Mouse (Mus musculus) liver, embryonic 11.5 days (tissue): ENCODE data around the gene Otud3. TPM values are rescaled to one million over a fixed set of nuclear protein-coding genes. Genes with fewer than 3 reads are reported as not detected.

Experiments
- ATAC-seq: fragments of 200-750 bp; cut with Nextera tagmentation; replicated peaks from 2 replicates; pipeline ENCODE4 v1.8.0; 2017; ENCODE audit warnings: moderate number of reproducible peaks, mild to moderate bottlenecking, moderate TSS enrichment, moderate library complexity; ENCODE audit not compliant: low FRiP score
- DNase-seq: peaks from one replicate; pipeline ENCODE4 v3.0.0-alpha.2; 2017; ENCODE audit warnings: low spot score
- H3K27ac ChIP-seq: fragments of 300-500 bp; sonication (generic); 2 replicates; pipeline ENCODE4 v1.5.1; 2014; ENCODE audit warnings: mild to moderate bottlenecking, low read depth, low read length, control low read depth
- H3K27me3 ChIP-seq: fragments of 300-500 bp; sonication (generic); replicated peaks from 2 replicates; pipeline ENCODE4 v1.6.1; 2014; ENCODE audit warnings: low read length, mixed read lengths; ENCODE audit not compliant: control insufficient read depth, insufficient read depth
- H3K36me3 ChIP-seq: fragments of 300-500 bp; sonication (generic); 2 replicates; pipeline ENCODE4 v1.6.1; 2014; ENCODE audit warnings: mild to moderate bottlenecking, low read length, moderate library complexity, mixed read lengths; ENCODE audit not compliant: control insufficient read depth, insufficient read depth
- H3K4me1 ChIP-seq: fragments of 300-500 bp; sonication (generic); replicated peaks from 2 replicates; pipeline ENCODE4 v1.6.1; 2014; ENCODE audit warnings: low read length, mixed read lengths; ENCODE audit not compliant: control insufficient read depth, insufficient read depth
- H3K4me2 ChIP-seq: fragments of 300-500 bp; sonication (generic); 2 replicates; pipeline ENCODE4 v1.6.1; 2014; ENCODE audit warnings: mild to moderate bottlenecking, control low read depth, moderate library complexity
- H3K4me3 ChIP-seq: fragments of 300-500 bp; sonication (generic); 2 replicates; pipeline ENCODE4 v1.5.1; 2014; ENCODE audit warnings: low read depth, low read length, control low read depth
- H3K9ac ChIP-seq: fragments of 300-500 bp; sonication (generic); 2 replicates; pipeline ENCODE4 v1.6.1; 2014; ENCODE audit warnings: low read depth, low read length, control low read depth
- H3K9me3 ChIP-seq: fragments of 300-500 bp; sonication (generic); 2 replicates; pipeline ENCODE4 v1.6.1; 2016; ENCODE audit warnings: low read length, inconsistent platforms, mixed read lengths; ENCODE audit not compliant: control insufficient read depth
- WGBS: fragments of 180-500 bp; shearing (Covaris S2); extraction: QIAGEN DNeasy Blood & Tissue Kit; methylation state at CpG from one replicate; pipeline ENCODE4 v1.1.7; 2014; 5-methylcytosine and 5-hydroxymethylcytosine counted together
- polyA plus RNA-seq: library from polyadenylated mRNA; unstranded; fragments of >200 nt; fragmentation: Nextera tagmentation; extraction: Ambion mirVana; gene quantifications from 2 replicates; pipeline ENCODE4 v1.2.1, GENCODE M21; 2014

Gene Otud3
- polyA plus RNA-seq, 1 experiment from 2014 or later: 3.8 TPM

GRCm38 (mm10) chr4:138939481-138939880 lies 25.7 kb upstream of the Otud3 start:
- H3K4me2 ChIP-seq: no peak overlapping the region
- ATAC-seq (no peak), DNase-seq (no peak)
- no peak overlapping the region for H3K27ac ChIP-seq
- no peaks in the 10 kb centered on the region for H3K4me1 ChIP-seq
- H3K27me3 ChIP-seq: no peaks in the 10 kb centered on the region
- H3K9me3 ChIP-seq: no peaks in the 10 kb centered on the region
- H3K4me3 ChIP-seq: no peak overlapping the region
- H3K36me3 ChIP-seq: no peaks in the 10 kb centered on the region
- 68% methylated on average over 4 of the region's 4 CpGs for WGBS
- H3K9ac ChIP-seq: no peak overlapping the region

- Histone ChIP-seq H3K27me3 (no peaks in the 10 kb centered on the region), H3K9me3 (no peaks in the 10 kb centered on the region), H3K9ac (no peak overlapping the region), H3K36me3 (no peaks in the 10 kb centered on the region), H3K4me1 (no peaks in the 10 kb centered on the region), H3K4me3 (no peak overlapping the region), H3K27ac (no peak overlapping the region), H3K4me2 (no peak overlapping the region)
- DNase-seq (no peak), ATAC-seq (no peak)
- 74% methylated on average over 10 of the region's 10 CpGs for WGBS
These were observed 24.9 kb upstream of the Otud3 start for GRCm38 (mm10) chr4:138938495-138939269.

GRCm38 (mm10) chr4:138934456-138935145 lies 20.9 kb upstream of the Otud3 start:
- Histone ChIP-seq H3K4me3 (no peak overlapping the region), H3K4me2 (no peak overlapping the region), H3K9me3 (no peaks in the 10 kb centered on the region), H3K27me3 (no peaks in the 10 kb centered on the region), H3K27ac (no peak overlapping the region), H3K9ac (no peak overlapping the region), H3K4me1 (no peaks in the 10 kb centered on the region), H3K36me3 (no peaks in the 10 kb centered on the region)
- ATAC-seq: no peak
- no peak for DNase-seq
- WGBS: 78% methylated on average over 11 of the region's 11 CpGs

GRCm38 (mm10) chr4:138933862-138934261 lies 20.1 kb upstream of the Otud3 start:
- whole genome bisulfite sequencing: 45% methylated on average over 3 of the region's 3 CpGs
- H3K27ac ChIP-seq: no peak overlapping the region

GRCm38 (mm10) chr4:138925561-138925960 lies 11.8 kb upstream of the Otud3 start:
- WGBS: 44% methylated on average over 2 of the region's 2 CpGs
- ATAC-seq (no peak), DNase-seq (no peak)

More at GRCm38 (mm10) chr4:138933862-138934261, 20.1 kb upstream of the Otud3 start:
- DNase-seq: no peak
- H3K4me3 ChIP-seq: no peak overlapping the region
- H3K4me2 ChIP-seq: no peak overlapping the region
- no peak overlapping the region for H3K9ac ChIP-seq
- H3K36me3 ChIP-seq: no peaks in the 10 kb centered on the region
- no peaks in the 10 kb centered on the region for H3K9me3 ChIP-seq
- H3K27me3 ChIP-seq: no peaks in the 10 kb centered on the region
- ATAC-seq: no peak
- H3K4me1 ChIP-seq: no peaks in the 10 kb centered on the region

GRCm38 (mm10) chr4:138922131-138922459 lies 8.3 kb upstream of the Otud3 start:
- ATAC-seq (peak; percentile 39; the same call in 1 of the 2 replicates), DNase-seq (peak; percentile 88)
- H3K9ac ChIP-seq: no peak overlapping the region
- H3K36me3 ChIP-seq: no peaks in the 10 kb centered on the region
- no peak overlapping the region for H3K4me3 ChIP-seq
- no peaks in the 10 kb centered on the region for H3K9me3 ChIP-seq
- WGBS: 4% methylated on average over 11 of the region's 11 CpGs
- peaks cover 7% of the 10 kb centered on the region for H3K27me3 ChIP-seq
- H3K4me2 ChIP-seq: peak overlapping the region; percentile 32; the same call in 1 of the 2 replicates
- no peaks in the 10 kb centered on the region for H3K4me1 ChIP-seq
- H3K27ac ChIP-seq: no peak overlapping the region

More at GRCm38 (mm10) chr4:138925561-138925960, 11.8 kb upstream of the Otud3 start:
- H3K4me2 ChIP-seq: no peak overlapping the region
- no peaks in the 10 kb centered on the region for H3K36me3 ChIP-seq
- no peaks in the 10 kb centered on the region for H3K4me1 ChIP-seq
- no peak overlapping the region for H3K9ac ChIP-seq
- no peak overlapping the region for H3K27ac ChIP-seq
- H3K9me3 ChIP-seq: no peaks in the 10 kb centered on the region
- H3K4me3 ChIP-seq: no peak overlapping the region
- peaks cover 7% of the 10 kb centered on the region for H3K27me3 ChIP-seq

- Histone ChIP-seq H3K36me3 (no peaks in the 10 kb centered on the region), H3K4me1 (no peaks in the 10 kb centered on the region), H3K27me3 (peaks cover 7% of the 10 kb centered on the region), H3K4me3 (no peak overlapping the region), H3K9ac (no peak overlapping the region), H3K4me2 (peak overlapping the region; percentile 32; the same call in 1 of the 2 replicates), H3K27ac (no peak overlapping the region), H3K9me3 (no peaks in the 10 kb centered on the region)
- ATAC-seq (no peak), DNase-seq (no peak)
- WGBS: 41% methylated on average over 20 of the region's 20 CpGs
These were observed 7.7 kb upstream of the Otud3 start for GRCm38 (mm10) chr4:138921254-138922130.

GRCm38 (mm10) chr4:138917282-138917681 lies 3.5 kb upstream of the Otud3 start:
- H3K9me3 ChIP-seq: no peaks in the 10 kb centered on the region
- H3K4me1 ChIP-seq: peaks cover 6% of the 10 kb centered on the region; the same call in 1 of the 2 replicates
- no peak overlapping the region for H3K9ac ChIP-seq
- ATAC-seq: no peak
- H3K27me3 ChIP-seq: peaks cover 7% of the 10 kb centered on the region
- H3K36me3 ChIP-seq: no peaks in the 10 kb centered on the region
- H3K4me2 ChIP-seq: no peak overlapping the region
- WGBS: 73% methylated on average over 9 of the region's 9 CpGs
- no peak overlapping the region for H3K27ac ChIP-seq
- DNase-seq: no peak
- no peak overlapping the region for H3K4me3 ChIP-seq
